Mouse (Mus musculus) thymus, adult 2 months (tissue): ENCODE measurements around the gene Ankfy1.

Source experiments
- CTCF ChIP-seq: fragments of 200-500 bp; IDR thresholded peaks from 2 replicates; pipeline ENCODE4 v1.5.1; 2012; ENCODE audit warnings: mild to moderate bottlenecking, control low read depth, low read length, moderate library complexity, borderline replicate concordance; ENCODE audit not compliant: control insufficient read depth, poor library complexity, insufficient read depth; ENCODE audit errors: extremely low read depth
- POLR2A ChIP-seq: fragments of 200-500 bp; IDR thresholded peaks from 2 replicates; pipeline ENCODE4 v1.6.1; 2012; ENCODE audit warnings: mild to moderate bottlenecking, low read length, control low read depth, moderate library complexity; ENCODE audit not compliant: control insufficient read depth, poor library complexity, insufficient read depth; ENCODE audit errors: extremely low read depth

- TF ChIP-seq CTCF (no peak), POLR2A (no peak; the same call in 1 of the 2 replicates)
Observed at GRCm38 (mm10) chr11:72796296-72796687, 106.5 kb downstream of the Ankfy1 start.
